9 mouse cellular contexts compared by ENCODE assay signal in the genomic region with DNA sequence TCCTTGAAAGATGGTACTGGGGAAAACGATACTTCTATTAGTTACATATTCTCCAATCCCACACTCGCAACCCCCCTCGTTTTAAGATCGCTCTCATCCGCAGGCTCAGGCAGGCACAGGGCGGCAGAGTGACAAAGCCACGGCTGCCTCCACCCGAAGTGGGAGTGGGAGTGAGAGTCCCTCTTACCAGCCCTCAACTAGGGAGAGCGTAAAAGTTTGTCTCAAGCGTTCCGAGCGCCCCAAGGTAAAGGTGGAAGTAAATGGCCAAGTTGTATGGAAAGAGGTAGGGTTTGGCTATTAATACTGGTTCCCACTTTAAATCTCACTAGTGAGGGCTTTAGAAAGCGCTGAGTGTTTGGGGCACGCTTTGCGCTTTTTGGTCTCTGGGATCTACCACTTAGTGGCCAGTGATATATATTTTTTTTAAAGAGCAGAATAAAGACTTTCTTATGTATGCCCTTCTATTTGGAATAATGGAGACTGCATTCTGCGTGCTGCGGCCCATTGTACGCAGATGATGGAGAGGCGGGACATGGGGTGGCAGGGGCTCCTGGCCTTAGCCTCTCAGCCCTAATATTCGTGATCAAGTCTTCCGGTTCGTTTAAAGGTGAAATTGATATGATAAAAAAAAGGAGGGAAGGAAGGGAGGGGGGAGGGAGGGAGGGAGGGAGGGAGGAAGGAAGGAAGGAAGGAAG. TPM values are rescaled to one million over a fixed set of nuclear protein-coding genes. Genes with fewer than 3 reads are reported as not detected.
DNase-seq lines count a peak whose midpoint lies in the region; ATAC-seq and TF ChIP-seq lines count a peak whose summit lies in the region.
"Had no signal": no experiment of that assay in that cellular context is flagged by ENCODE, and none has a peak within 500 bp of the region (broad histone marks: within the 10 kb centered on the region; RNA-seq: fewer than 3 reads in every experiment).

No protein-coding gene starts in this region.

- peak overlapping the region; percentile 79 for H3K9ac ChIP-seq in embryonic facial prominence, embryonic 14.5 days (ENCODE audit: low read depth, low read length)
- H3K9ac ChIP-seq in hindbrain, embryonic 15.5 days = peak overlapping the region; percentile 65

- H3K36me3 ChIP-seq in embryonic facial prominence, embryonic 14.5 days (ENCODE audit: control insufficient read depth, insufficient read depth, low read length) = no peaks in the 10 kb centered on the region
- no peaks in the 10 kb centered on the region for H3K36me3 ChIP-seq in hindbrain, embryonic 15.5 days

- H3K4me3 ChIP-seq in left cerebral cortex, adult 2 months = peak overlapping the region; percentile 65
- peak overlapping the region; percentile 81 for H3K4me3 ChIP-seq in embryonic facial prominence, embryonic 14.5 days (ENCODE audit: low read depth, low read length)
- peak overlapping the region; percentile 96 for H3K4me3 ChIP-seq in hindbrain, embryonic 15.5 days

- peaks cover 12% of the 10 kb centered on the region for H3K27me3 ChIP-seq in embryonic facial prominence, embryonic 14.5 days (replicated peaks; ENCODE audit: control insufficient read depth, insufficient read depth, low read length)
- no peaks in the 10 kb centered on the region for H3K27me3 ChIP-seq in hindbrain, embryonic 15.5 days

- no peaks in the 10 kb centered on the region for H3K9me3 ChIP-seq in embryonic facial prominence, embryonic 14.5 days (ENCODE audit: control insufficient read depth, low read length)
- H3K9me3 ChIP-seq in hindbrain, embryonic 15.5 days = no peaks in the 10 kb centered on the region

- peak overlapping the region; percentile 99 for H3K27ac ChIP-seq in left cerebral cortex, adult 2 months
- peak overlapping the region; percentile 91 for H3K27ac ChIP-seq in embryonic facial prominence, embryonic 14.5 days (replicated peaks; ENCODE audit: low read depth, low read length)
- H3K27ac ChIP-seq in hindbrain, embryonic 15.5 days (replicated peaks) = peak overlapping the region; percentile 100

- H3K4me1 ChIP-seq in embryonic facial prominence, embryonic 14.5 days (ENCODE audit: control insufficient read depth, insufficient read depth, low read length) = 0 out of 2 replicates have a peak, but pooled peaks cover 3% of the 10 kb centered on the region
- H3K4me1 ChIP-seq in hindbrain, embryonic 15.5 days (replicated peaks) = peaks cover 25% of the 10 kb centered on the region

- peak; percentile 5; the same call in 1 of the 2 replicates for ATAC-seq in embryonic facial prominence, embryonic 14.5 days (ENCODE audit: low read depth)
- peak; percentile 24; the same call in 1 of the 2 replicates for ATAC-seq in hindbrain, embryonic 15.5 days (ENCODE audit: low FRiP score, low read depth)

- H3K4me2 ChIP-seq in embryonic facial prominence, embryonic 14.5 days (ENCODE audit: low read depth, low read length) = peak overlapping the region; percentile 85
- H3K4me2 ChIP-seq in hindbrain, embryonic 15.5 days = peak overlapping the region; percentile 74

- no peak for TF ChIP-seq CTCF in left cerebral cortex, adult 2 months (IDR thresholded peaks at IDR 0.05)

- WGBS in embryonic facial prominence, embryonic 14.5 days = under 1% methylated on average over 22 of the region's 22 CpGs
- under 1% methylated on average over 22 of the region's 22 CpGs for WGBS in hindbrain, embryonic 15.5 days

- intact Hi-C loops in left cerebral cortex, adult 2 months (cut with DNase I) = loop anchor here (2.0 to 5.0 kb wide), 7 partner anchors 225 to 1640 kb away; no protein-coding TSS in a partner anchor
- intact Hi-C loops in left cerebral cortex, postnatal 14 days (cut with DNase I) = loop anchor here (2.0 to 10.0 kb wide), 7 partner anchors 225 to 1357 kb away; no protein-coding TSS in a partner anchor

- no peak for DNase-seq in left cerebral cortex, adult 2 months (ENCODE audit: extremely low spot score in 1 of 2, low spot score in 2 of 2)
- no peak for DNase-seq in left cerebral cortex, postnatal 14 days (ENCODE audit: low spot score in 2 of 2)
- no peak for DNase-seq in embryonic facial prominence, embryonic 14.5 days (ENCODE audit: low spot score)
- peak; percentile 74 for DNase-seq in neural tube, embryonic 10.5 days (ENCODE audit: extremely low spot score, low spot score)
- no peak for DNase-seq in urinary bladder, adult 18-20 months (ENCODE audit: low spot score in 2 of 2)
- DNase-seq in spleen, adult 12 weeks (ENCODE audit: low spot score) = no peak
- DNase-seq in urinary bladder, adult 2 months (ENCODE audit: low spot score) = no peak

RNA-seq across cellular contexts. Expression of gene Nr2f1, which starts 2.5 kb away (rescaled TPM):
- 100 to 1,000 TPM; 118 to 125 TPM for total RNA-seq in left cerebral cortex, adult 2 months (2021)
- 100 to 1,000 TPM; 133 to 142 TPM for total RNA-seq in left cerebral cortex, postnatal 14 days (2021)
- 17.9 and 19.4 TPM in 2 replicates for polyA plus RNA-seq in embryonic facial prominence, embryonic 14.5 days (2014; fragmentation: Nextera tagmentation; extraction: Ambion mirVana)
- polyA plus RNA-seq in hindbrain, embryonic 15.5 days (2015; fragmentation: Nextera tagmentation; extraction: Ambion mirVana) = 51.8 and 57.4 TPM in 2 replicates
- 15.6 and 19.4 TPM in 2 replicates for polyA plus RNA-seq in urinary bladder, adult 2 months (2012; rRNA removed)
- total RNA-seq: neutrophil, adult 5-6 weeks had no signal
